20 mouse cellular contexts compared by ENCODE assay signal in the genomic region with DNA sequence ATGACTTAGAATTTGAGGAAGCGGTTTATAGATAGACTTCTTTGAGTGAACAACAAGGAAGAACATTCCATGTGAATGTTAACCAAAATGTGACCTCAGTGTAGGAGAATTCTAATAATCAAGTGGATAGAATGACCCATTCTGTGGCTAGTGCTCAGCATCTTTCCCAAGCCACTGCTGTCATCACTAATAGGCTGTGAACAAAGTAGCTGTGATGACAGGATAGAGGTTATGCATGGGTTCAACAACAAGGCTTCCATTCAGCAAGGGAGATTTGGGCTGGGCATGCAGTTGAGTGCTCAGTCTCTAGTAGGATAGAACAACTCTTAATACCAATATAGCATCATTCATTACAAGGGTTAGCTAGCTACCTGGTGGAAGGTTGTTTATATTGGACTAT.
DNase-seq lines count a peak whose midpoint lies in the region; TF ChIP-seq lines count a peak whose summit lies in the region.
"Had no signal": no experiment of that assay in that cellular context is flagged by ENCODE, and none has a peak within 500 bp of the region (broad histone marks: within the 10 kb centered on the region; RNA-seq: fewer than 3 reads in every experiment).

No protein-coding gene starts in this region.

- H3K9me3 ChIP-seq in hindbrain, embryonic 10.5 days = no peaks in the 10 kb centered on the region
- no peaks in the 10 kb centered on the region for H3K9me3 ChIP-seq in forebrain, embryonic 10.5 days
- H3K9me3 ChIP-seq: embryonic facial prominence, embryonic 10.5 days; embryonic facial prominence, embryonic 12.5 days; forebrain, embryonic 12.5 days had no signal

- peak overlapping the region; percentile 3; the same call in 1 of the 2 replicates for H3K27ac ChIP-seq in embryonic fibroblast, embryonic 13.5 days (ENCODE audit: insufficient read depth, low read length)
- H3K27ac ChIP-seq in hindbrain, embryonic 10.5 days = no peak overlapping the region
- no peak overlapping the region for H3K27ac ChIP-seq in forebrain, embryonic 10.5 days
- H3K27ac ChIP-seq: embryonic facial prominence, embryonic 10.5 days; embryonic facial prominence, embryonic 12.5 days; forebrain, embryonic 12.5 days had no signal

- TF ChIP-seq POLR2A in embryonic fibroblast, embryonic 13.5 days (IDR thresholded peaks at IDR 0.05; ENCODE audit: low read depth, low read length) = no peak

- no peaks in the 10 kb centered on the region for H3K79me3 ChIP-seq in C2C12 (ENCODE audit: low read depth)

- no peak for TF ChIP-seq CTCF in C2C12 (IDR thresholded peaks at IDR 0.05; ENCODE audit: control insufficient read depth, insufficient read depth, insufficient read length)
- TF ChIP-seq CTCF in embryonic fibroblast, embryonic 13.5 days (IDR thresholded peaks at IDR 0.05; ENCODE audit: borderline replicate concordance, insufficient read depth, low read length) = no peak

- DNase-seq in 3134 (ENCODE audit: extremely low read depth, insufficient read length, low spot score) = peak; percentile 43
- DNase-seq in hindbrain, embryonic 10.5 days (ENCODE audit: low spot score) = no peak
- no peak for DNase-seq in lung, postnatal 14 days
- DNase-seq in forebrain, embryonic 10.5 days (ENCODE audit: extremely low spot score, low spot score) = no peak
- DNase-seq: adrenal gland, adult 8-10 months; adrenal gland, postnatal 14 days; adrenal gland, postnatal 36 days; B cell, adult 2 months; cerebellum, adult 11-12 months; cerebellum, adult 2 months; cerebellum, adult 9-10 months; cerebellum, postnatal 10 days; cerebellum, postnatal 25 days had no signal

- no peaks in the 10 kb centered on the region for H3K27me3 ChIP-seq in C2C12 (ENCODE audit: control insufficient read depth, insufficient read depth, insufficient read length)
- H3K27me3 ChIP-seq in hindbrain, embryonic 10.5 days (ENCODE audit: insufficient read depth, poor library complexity, severe bottlenecking) = no peaks in the 10 kb centered on the region
- H3K27me3 ChIP-seq in forebrain, embryonic 10.5 days (ENCODE audit: poor library complexity, severe bottlenecking) = no peaks in the 10 kb centered on the region
- H3K27me3 ChIP-seq: embryonic facial prominence, embryonic 12.5 days; forebrain, embryonic 12.5 days; Patski had no signal

- peaks cover 2% of the 10 kb centered on the region; the same call in 1 of the 2 replicates for H3K4me1 ChIP-seq in embryonic fibroblast, embryonic 13.5 days (ENCODE audit: control insufficient read depth, insufficient read depth, low read length)
- H3K4me1 ChIP-seq in hindbrain, embryonic 10.5 days (replicated peaks) = no peaks in the 10 kb centered on the region
- H3K4me1 ChIP-seq in forebrain, embryonic 10.5 days = no peaks in the 10 kb centered on the region
- H3K4me1 ChIP-seq: embryonic facial prominence, embryonic 10.5 days; embryonic facial prominence, embryonic 12.5 days; forebrain, embryonic 12.5 days had no signal

- H3K4me3 ChIP-seq in C2C12 (ENCODE audit: insufficient read depth, poor library complexity, severe bottlenecking) = no peak overlapping the region
- H3K4me3 ChIP-seq in embryonic fibroblast, embryonic 13.5 days (ENCODE audit: insufficient read depth, low read length) = no peak overlapping the region
- H3K4me3 ChIP-seq in hindbrain, embryonic 10.5 days = no peak overlapping the region
- no peak overlapping the region for H3K4me3 ChIP-seq in forebrain, embryonic 10.5 days
- H3K4me3 ChIP-seq: embryonic facial prominence, embryonic 10.5 days; embryonic facial prominence, embryonic 12.5 days; erythroblast, embryonic 14.5 days; forebrain, embryonic 12.5 days had no signal

- H3K36me3 ChIP-seq in C2C12 (ENCODE audit: control insufficient read depth, insufficient read depth) = no peaks in the 10 kb centered on the region
- no peaks in the 10 kb centered on the region for H3K36me3 ChIP-seq in hindbrain, embryonic 10.5 days
- no peaks in the 10 kb centered on the region for H3K36me3 ChIP-seq in forebrain, embryonic 10.5 days (replicated peaks)
- H3K36me3 ChIP-seq: embryonic facial prominence, embryonic 10.5 days; embryonic facial prominence, embryonic 12.5 days; forebrain, embryonic 12.5 days had no signal

- 82% methylated on average over 1 of the region's 1 CpGs for WGBS in hindbrain, embryonic 10.5 days
- 85% methylated on average over 1 of the region's 1 CpGs for WGBS in forebrain, embryonic 10.5 days

- H3K79me2 ChIP-seq in C2C12 (ENCODE audit: control insufficient read depth, insufficient read depth) = no peaks in the 10 kb centered on the region

- H3ac ChIP-seq in C2C12 (ENCODE audit: control insufficient read depth, insufficient read length, low read depth) = no peak overlapping the region

TF ChIP-seq in C2C12, 6 proteins besides CTCF, POLR2A, EP300 and RAD21:
- TF ChIP-seq FOSL1 (IDR thresholded peaks at IDR 0.05; ENCODE audit: insufficient read depth, low read length, poor library complexity, severe bottlenecking) (no peak), MYOD1 (IDR thresholded peaks at IDR 0.05; ENCODE audit: control insufficient read depth, insufficient read length, low read depth) (peak; percentile 40), USF1 (IDR thresholded peaks at IDR 0.05; ENCODE audit: low read depth) (no peak), MAX (IDR thresholded peaks at IDR 0.05) (no peak)
TF ChIP-seq in C2C12: peak in this region for 1.
